Mouse (Mus musculus) testis, adult 2 months (tissue): ENCODE data around the gene Hoxd10.

Experiments
- CTCF ChIP-seq: fragments of 200-500 bp; IDR thresholded peaks from 2 replicates; pipeline ENCODE4 v1.5.1; 2012; ENCODE audit warnings: low read depth, mild to moderate bottlenecking, inconsistent platforms, low read length, moderate library complexity; ENCODE audit not compliant: control insufficient read depth, insufficient read depth, insufficient replicate concordance
- POLR2A ChIP-seq: fragments of 200-500 bp; IDR thresholded peaks from 2 replicates; pipeline ENCODE4 v1.6.1; 2012; ENCODE audit warnings: low read depth, mild to moderate bottlenecking, inconsistent platforms, low read length, moderate library complexity; ENCODE audit not compliant: control insufficient read depth

GRCm38 (mm10) chr2:74708676-74709075 lies 17.0 kb downstream of the Hoxd10 start:
- TF ChIP-seq CTCF (no peak), POLR2A (no peak)
